Mouse (Mus musculus) spleen, postnatal 10 days (tissue): Measurements from ENCODE around the gene Zfp868.
"Not testable (repeated sequence)": the region's sequence is repeated elsewhere in the genome, so short reads cannot be mapped to it uniquely, and the experiment has no call there.

Experiments
- DNase-seq, 2 experiments: peaks; one replicate each; pipeline ENCODE4 v3.0.0; 2021 to 2022; ENCODE audit warnings: low spot score in 2 of 2

The Zfp868 gene

DNA sequence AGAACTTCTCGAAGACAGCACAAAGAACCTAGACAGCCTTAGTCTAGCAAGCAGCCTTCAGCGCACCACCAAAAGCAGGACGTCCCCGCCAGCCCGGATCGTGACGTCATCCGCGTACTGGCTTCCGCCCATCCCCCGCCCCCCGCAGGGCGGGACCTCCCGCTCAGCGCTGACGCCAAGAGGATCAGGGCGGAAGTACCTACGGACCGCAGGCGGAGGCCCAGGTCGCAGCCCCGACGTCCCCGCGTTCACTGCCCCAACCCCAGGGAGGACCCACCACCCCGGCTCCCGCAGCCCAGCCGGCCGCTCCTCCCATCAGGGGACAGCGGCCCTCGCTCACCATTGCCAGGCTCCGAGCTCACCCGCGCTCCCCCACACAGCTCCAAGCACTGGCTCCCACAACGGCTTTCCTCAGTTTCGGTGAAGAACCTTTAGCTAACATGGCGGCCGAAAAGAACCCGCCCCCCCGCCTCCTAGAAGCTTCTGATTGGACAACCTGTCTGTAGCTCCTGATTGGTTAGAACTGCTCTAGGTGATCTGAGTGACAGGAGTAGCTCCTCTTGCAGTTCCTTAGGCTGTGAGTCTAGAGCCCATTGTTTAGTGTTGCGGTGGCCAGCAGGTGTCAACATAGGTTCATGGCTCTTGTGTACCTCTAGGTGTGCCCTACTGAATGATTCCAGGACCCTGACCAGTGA is at the start of gene Zfp868:
TSS of gene Zfp868 (minus strand) at position 454 of the 695 bp plus-strand sequence.
- peak; percentile 98 to 99 for DNase-seq

DNA sequence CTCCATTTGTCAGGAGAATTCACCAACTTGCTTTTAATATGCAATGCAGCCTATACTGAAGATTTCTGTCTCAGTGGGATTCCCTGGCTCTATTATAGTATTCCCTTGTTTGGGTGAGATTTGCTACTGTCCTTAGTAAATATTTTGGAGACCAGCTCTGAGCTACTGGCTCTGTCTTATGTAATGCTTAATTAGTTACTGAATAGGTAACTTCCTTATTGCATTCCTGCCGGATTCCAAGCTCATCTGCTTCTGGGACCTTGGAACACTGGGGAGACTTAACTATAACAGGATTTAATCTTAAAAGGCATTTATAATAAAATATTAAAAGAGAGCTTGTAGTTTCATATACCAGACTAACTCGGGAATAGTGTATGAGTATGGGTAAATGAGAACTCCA is 39.7 kb upstream of the Zfp868 start:
- DNase-seq = not testable (repeated sequence)

GRCm38 (mm10) chr8:69661294-69661693 is 35.9 kb upstream of the Zfp868 start:
- DNase-seq = no peak

DNA sequence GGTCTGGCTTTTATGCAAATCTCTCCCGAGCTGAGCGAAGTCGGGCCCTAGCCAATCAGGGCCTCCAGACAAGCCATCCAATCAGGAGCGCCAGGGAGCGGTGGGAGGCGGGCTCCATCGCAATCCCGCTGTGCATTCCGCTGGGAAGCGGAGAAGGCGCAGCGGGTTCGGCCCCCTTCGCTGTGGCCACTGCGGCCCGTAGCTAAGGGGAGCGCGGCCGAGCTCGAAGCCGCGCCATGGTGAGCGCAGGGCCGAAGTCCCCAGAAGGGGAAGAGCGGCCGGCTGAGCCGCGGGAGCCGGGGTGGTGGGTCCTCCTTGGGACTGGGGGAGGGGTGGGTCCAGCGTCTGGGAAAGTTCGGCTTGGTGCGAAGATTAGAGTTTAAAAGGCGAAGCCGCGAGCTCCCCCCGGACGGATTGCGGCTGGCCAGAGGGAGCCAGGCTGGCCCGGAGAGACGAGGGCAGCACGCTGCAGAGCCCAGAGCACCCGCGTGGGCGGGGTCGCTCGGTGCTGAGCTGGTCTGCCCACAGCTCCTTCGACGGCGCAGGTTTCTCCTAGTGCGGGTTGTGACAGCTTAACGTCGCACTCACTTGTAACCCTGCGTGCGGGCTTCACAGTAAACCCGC is 29.1 kb upstream of the Zfp868 start, which contains the start of gene Zfp964:
TSS of gene Zfp964 (plus strand) at position 122 of the 624 bp plus-strand sequence.
- peak; percentile 49 to 75 for DNase-seq

- DNase-seq = no peak
Observed at GRCm38 (mm10) chr8:69653808-69654357, 28.5 kb upstream of the Zfp868 start.

GRCm38 (mm10) chr8:69618078-69618477 is 7.3 kb downstream of the Zfp868 start:
- DNase-seq = no peak

DNA sequence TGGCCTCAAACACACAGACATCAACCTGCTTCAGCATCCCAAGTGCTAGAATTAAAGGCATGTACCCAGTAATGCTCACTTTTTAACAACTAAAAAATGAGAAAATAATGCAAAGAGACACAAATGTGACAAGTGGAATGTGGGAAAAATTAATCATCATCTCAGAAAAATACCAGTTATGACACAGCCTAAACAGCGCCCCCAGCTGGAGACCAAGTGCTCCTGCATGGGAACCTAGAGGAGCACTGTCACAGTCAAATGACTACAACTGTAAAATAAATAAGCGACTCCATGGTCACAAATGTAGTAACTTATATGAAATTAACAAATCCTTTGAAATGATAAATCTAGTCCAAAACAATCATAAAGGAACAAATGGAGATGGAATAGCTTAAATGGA is 10.7 kb downstream of the Zfp868 start:
- DNase-seq = peak in 1 of 2 experiments; percentile 35

DNA sequence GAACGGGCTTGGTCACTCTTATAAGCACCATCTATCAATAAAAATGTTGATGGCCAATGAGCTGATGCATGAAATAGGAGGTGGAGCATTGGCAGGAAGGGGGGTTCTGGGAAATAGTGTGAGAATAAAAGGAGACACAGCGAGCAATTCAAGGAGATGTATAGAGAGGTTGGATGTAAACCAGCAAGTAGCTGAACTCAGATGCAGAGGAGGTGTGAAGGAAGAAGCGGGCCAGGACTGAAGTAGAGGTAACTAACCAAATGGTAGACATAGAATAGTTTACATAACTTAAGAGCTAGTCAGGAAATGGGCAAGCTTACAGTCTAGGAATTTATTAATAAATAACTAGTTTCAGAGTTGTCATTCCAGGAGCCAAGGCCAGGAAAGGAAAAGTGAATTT is 27.8 kb downstream of the Zfp868 start:
- DNase-seq = not testable (repeated sequence)

DNA sequence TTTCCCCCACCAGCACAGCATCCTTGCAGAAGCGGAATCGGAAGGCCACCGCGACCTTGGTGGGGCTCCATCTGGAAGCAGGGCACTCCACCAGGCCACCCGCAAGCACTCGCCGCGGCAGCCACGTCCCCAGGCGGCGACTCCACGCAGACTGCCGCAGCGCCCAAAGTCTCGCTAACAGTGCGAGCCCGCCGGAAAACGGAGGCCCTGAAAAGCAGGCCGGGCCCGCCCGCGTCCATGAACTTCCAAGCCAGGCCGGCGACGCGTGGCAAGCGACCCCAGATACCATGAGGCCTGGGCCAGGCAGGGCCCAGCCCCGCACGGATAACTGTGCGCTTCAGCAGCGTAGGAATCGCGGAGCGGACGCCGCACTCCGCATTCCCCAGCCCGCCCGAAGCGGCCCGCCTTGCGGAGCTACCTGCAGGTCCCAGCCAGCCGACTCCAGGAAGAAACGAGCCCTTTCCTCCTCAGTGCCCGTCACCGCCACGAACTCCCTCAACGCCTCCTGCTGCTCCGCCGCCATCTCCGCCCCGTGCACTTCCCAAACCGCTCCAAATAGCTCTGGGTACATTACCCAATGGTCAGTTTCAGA is 40.6 kb downstream of the Zfp868 start:
- DNase-seq = peak in 1 of 2 experiments; percentile 23

GRCm38 (mm10) chr8:69584201-69584600 is 41.1 kb downstream of the Zfp868 start:
- not testable (repeated sequence) for DNase-seq
